Mouse (Mus musculus) testis, adult 2 months (tissue): ENCODE data around the gene Kars. TPM values are rescaled to one million over a fixed set of nuclear protein-coding genes. Genes with fewer than 3 reads are reported as not detected.
A peak's percentile ranks its signal among the peaks of the same experiment; 100 is the strongest.

Experiments used
- H3K27ac ChIP-seq: fragments of 200-500 bp; 2 replicates; pipeline ENCODE4 v1.5.1; 2012; ENCODE audit warnings: low read depth, low read length; ENCODE audit not compliant: control insufficient read depth, insufficient read depth
- H3K27me3 ChIP-seq: fragments of 200-500 bp; 2 replicates; pipeline ENCODE4 v1.6.1; 2012; ENCODE audit warnings: mild to moderate bottlenecking, low read length, moderate library complexity; ENCODE audit not compliant: control insufficient read depth, insufficient read depth
- H3K36me3 ChIP-seq: fragments of 200-500 bp; 2 replicates; pipeline ENCODE4 v1.6.1; 2012; ENCODE audit warnings: mild to moderate bottlenecking, low read length; ENCODE audit not compliant: control insufficient read depth, insufficient read depth
- H3K4me1 ChIP-seq: fragments of 200-500 bp; 2 replicates; pipeline ENCODE4 v1.6.1; 2012; ENCODE audit warnings: low read length; ENCODE audit not compliant: control insufficient read depth, insufficient read depth
- H3K4me3 ChIP-seq: fragments of 200-500 bp; 2 replicates; pipeline ENCODE4 v1.5.1; 2012; ENCODE audit warnings: low read depth, mild to moderate bottlenecking, low read length, moderate library complexity, mixed read lengths; ENCODE audit not compliant: control insufficient read depth
- CTCF ChIP-seq: fragments of 200-500 bp; IDR thresholded peaks from 2 replicates; pipeline ENCODE4 v1.5.1; 2012; ENCODE audit warnings: low read depth, mild to moderate bottlenecking, inconsistent platforms, low read length, moderate library complexity; ENCODE audit not compliant: control insufficient read depth, insufficient read depth, insufficient replicate concordance
- POLR2A ChIP-seq: fragments of 200-500 bp; IDR thresholded peaks from 2 replicates; pipeline ENCODE4 v1.6.1; 2012; ENCODE audit warnings: low read depth, mild to moderate bottlenecking, inconsistent platforms, low read length, moderate library complexity; ENCODE audit not compliant: control insufficient read depth
- polyA plus RNA-seq: library from polyadenylated mRNA; depleted of rRNA; stranded (reverse); fragments of >200 nt; gene quantifications from 2 replicates; pipeline ENCODE4 v1.2.3, GENCODE M21; 2012

Kars gene
- polyA plus RNA-seq, 1 experiment = 59.9 TPM

GRCm38 (mm10) chr8:112009558-112009957, 1.6 kb downstream of the Kars start:
- Histone ChIP-seq H3K27me3 (no peaks in the 10 kb centered on the region), H3K36me3 (no peaks in the 10 kb centered on the region), H3K4me3 (no peak overlapping the region), H3K27ac (no peak overlapping the region), H3K4me1 (no peaks in the 10 kb centered on the region; the same call in 1 of the 2 replicates)
- TF ChIP-seq POLR2A = no peak
- no peak for TF ChIP-seq CTCF

DNA sequence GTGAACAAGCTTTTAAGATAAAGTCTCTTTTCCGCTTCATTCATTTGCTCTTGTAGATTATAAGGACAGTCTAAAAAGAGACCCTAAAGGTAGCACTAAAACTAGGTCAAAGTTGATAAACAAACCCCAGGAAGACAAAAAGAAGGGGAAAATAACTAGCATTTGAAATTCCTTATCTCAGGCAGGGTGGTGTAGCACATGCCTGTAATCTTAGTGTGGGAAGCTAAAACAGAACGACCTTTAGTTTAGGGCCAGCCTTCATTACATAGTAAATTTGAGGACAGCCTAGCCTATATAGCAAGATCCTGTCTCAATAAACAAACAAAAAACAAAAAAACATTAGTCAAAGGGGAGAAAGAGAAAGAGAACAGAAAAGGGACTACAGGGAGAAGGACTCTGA, 3.5 kb downstream of the Kars start:
- H3K27ac ChIP-seq = no peak overlapping the region
- no peaks in the 10 kb centered on the region for H3K27me3 ChIP-seq
- H3K4me3 ChIP-seq = no peak overlapping the region
- peaks cover 1% of the 10 kb centered on the region; the same call in 1 of the 2 replicates for H3K36me3 ChIP-seq
- TF ChIP-seq CTCF = no peak
- TF ChIP-seq POLR2A = no peak
- H3K4me1 ChIP-seq = no peaks in the 10 kb centered on the region

DNA sequence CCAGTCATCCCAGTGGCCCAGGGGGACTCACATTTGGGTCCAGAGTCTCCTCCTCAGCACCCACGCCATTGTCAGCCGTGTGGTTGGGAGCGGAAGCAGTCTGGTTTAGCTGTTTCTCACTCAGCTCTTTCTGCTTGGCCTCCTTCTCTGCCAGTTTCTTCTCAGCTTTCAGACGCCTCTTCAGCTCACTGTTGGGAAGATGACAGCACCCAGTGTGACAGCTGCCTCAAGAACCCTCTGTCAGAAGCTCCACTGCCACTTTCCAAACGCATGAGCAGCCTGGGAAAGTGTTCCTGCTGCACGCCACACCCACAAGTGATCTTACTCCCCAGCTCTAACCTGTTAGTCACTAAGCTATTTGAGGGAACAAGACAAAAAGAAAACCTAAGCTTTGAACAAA, 5.5 kb downstream of the Kars start:
- TF ChIP-seq POLR2A = no peak
- TF ChIP-seq CTCF = no peak
- H3K27me3 ChIP-seq = no peaks in the 10 kb centered on the region
- H3K27ac ChIP-seq = no peak overlapping the region
- no peak overlapping the region for H3K4me3 ChIP-seq
- H3K4me1 ChIP-seq = no peaks in the 10 kb centered on the region
- H3K36me3 ChIP-seq = peaks cover 6% of the 10 kb centered on the region

- H3K4me3 ChIP-seq = no peak overlapping the region
- H3K36me3 ChIP-seq = peaks cover 6% of the 10 kb centered on the region
- TF ChIP-seq POLR2A = no peak
- no peak for TF ChIP-seq CTCF
- H3K4me1 ChIP-seq = no peaks in the 10 kb centered on the region
- no peaks in the 10 kb centered on the region for H3K27me3 ChIP-seq
- H3K27ac ChIP-seq = no peak overlapping the region
Measured at GRCm38 (mm10) chr8:112004754-112005153, 6.4 kb downstream of the Kars start.

GRCm38 (mm10) chr8:111992703-111993039, 18.5 kb downstream of the Kars start:
- Histone ChIP-seq H3K36me3 (peaks cover 4% of the 10 kb centered on the region), H3K4me3 (no peak overlapping the region), H3K27me3 (no peaks in the 10 kb centered on the region), H3K4me1 (no peaks in the 10 kb centered on the region; the same call in 1 of the 2 replicates), H3K27ac (no peak overlapping the region)
- TF ChIP-seq POLR2A = no peak
- TF ChIP-seq CTCF = no peak

GRCm38 (mm10) chr8:111992013-111992702, 19.0 kb downstream of the Kars start, which contains the start of gene Adat1:
Adat1 (minus strand) TSS chr8:111992302.
- peaks cover 4% of the 10 kb centered on the region for H3K36me3 ChIP-seq
- peak within 1 kb of the TSS; percentile 99 for H3K4me3 ChIP-seq
- peak within 1 kb of the TSS; percentile 89 for H3K27ac ChIP-seq
- TF ChIP-seq CTCF = no peak
- TF ChIP-seq POLR2A = peak; percentile 90
- no peaks in the 10 kb centered on the region; the same call in 1 of the 2 replicates for H3K4me1 ChIP-seq
- no peaks in the 10 kb centered on the region for H3K27me3 ChIP-seq

DNA sequence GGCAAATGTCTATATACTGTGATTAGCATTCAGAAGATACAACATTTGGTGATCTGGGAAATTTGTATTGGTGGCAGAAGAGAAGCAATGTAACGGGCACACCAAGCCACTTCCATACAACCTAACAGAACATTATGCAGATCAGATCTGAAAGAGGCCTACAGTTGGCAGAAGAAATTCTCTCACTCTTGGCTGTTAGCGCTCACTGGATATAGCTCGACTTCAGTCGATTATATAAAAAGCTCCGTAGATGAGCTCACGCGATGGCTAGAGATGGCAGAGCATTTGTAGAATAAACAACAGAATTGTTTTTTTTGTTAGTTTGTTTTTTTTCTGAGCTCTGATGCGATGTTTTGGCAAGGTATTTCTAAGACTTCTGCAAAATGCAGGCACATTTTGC, 19.8 kb downstream of the Kars start:
- Histone ChIP-seq H3K36me3 (peaks cover 4% of the 10 kb centered on the region), H3K27me3 (no peaks in the 10 kb centered on the region), H3K4me3 (peak overlapping the region; percentile 99; the same call in 1 of the 2 replicates), H3K4me1 (no peaks in the 10 kb centered on the region; the same call in 1 of the 2 replicates), H3K27ac (no peak overlapping the region)
- TF ChIP-seq CTCF (no peak), POLR2A (no peak)
